Mouse (Mus musculus): ENCODE measurements around the gene Itk.

DNA sequence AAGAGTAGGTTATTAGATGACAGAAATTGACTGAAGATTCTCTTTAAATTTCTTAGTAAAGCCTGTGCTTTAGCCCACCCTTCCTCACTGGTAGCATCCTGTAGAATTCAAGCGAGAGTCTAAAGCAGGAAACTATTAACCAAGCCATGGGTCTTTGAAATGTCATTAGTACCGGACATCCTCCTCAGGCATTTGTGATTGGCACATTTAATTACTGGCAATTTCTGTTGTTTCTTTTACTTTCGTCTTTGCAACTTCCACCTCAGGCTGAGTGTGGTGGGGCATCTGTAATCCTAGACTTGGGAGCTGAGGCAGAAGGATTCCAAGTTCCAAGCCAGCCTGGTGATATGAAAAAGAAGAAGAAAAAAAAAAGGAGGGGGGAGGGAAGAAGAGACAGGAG lies 23.0 kb downstream of the Itk start:
- TF ChIP-seq POLR2A (IDR thresholded peaks at IDR 0.05; ENCODE audit: borderline replicate concordance, insufficient read depth, low read length) (no peak), CTCF (IDR thresholded peaks at IDR 0.05; ENCODE audit: borderline replicate concordance, insufficient read depth, low read depth, low read length) (no peak)

All from cerebellum, adult 2 months (tissue).